ENCODE assay signal across 8 mouse cellular contexts in genomic region chr12:16893656-16894395, GRCm38 (mm10). TPM values are rescaled to one million over a fixed set of nuclear protein-coding genes. Genes with fewer than 3 reads are reported as not detected.
DNase-seq lines count a peak whose midpoint lies in the region; ATAC-seq and TF ChIP-seq lines count a peak whose summit lies in the region.

No protein-coding gene starts in this region.

- peak overlapping the region; percentile 92 for H3K27ac ChIP-seq in forebrain, postnatal 0 days (ENCODE audit: low read depth, low read length)
- peak overlapping the region; percentile 93 for H3K27ac ChIP-seq in liver, embryonic 12.5 days

- intact Hi-C loops in heart, postnatal 14 days (cut with DNase I) = loop anchor here (1.0 kb wide), 2 partner anchors 20 to 83 kb away; no protein-coding TSS in a partner anchor

- H3K4me1 ChIP-seq in forebrain, postnatal 0 days (ENCODE audit: insufficient read depth) = peaks cover 11% of the 10 kb centered on the region
- H3K4me1 ChIP-seq in liver, embryonic 12.5 days = peaks cover 42% of the 10 kb centered on the region

- TF ChIP-seq CTCF in forebrain, postnatal 0 days (IDR thresholded peaks at IDR 0.05; ENCODE audit: low read depth) = no peak

- no peaks in the 10 kb centered on the region for H3K36me3 ChIP-seq in forebrain, postnatal 0 days (ENCODE audit: insufficient read depth)
- H3K36me3 ChIP-seq in liver, embryonic 12.5 days = no peaks in the 10 kb centered on the region

- H3K4me2 ChIP-seq in forebrain, postnatal 0 days (ENCODE audit: low read depth) = peak overlapping the region; percentile 91
- peak overlapping the region; percentile 84 for H3K4me2 ChIP-seq in liver, embryonic 12.5 days

- ATAC-seq in forebrain, postnatal 0 days = no peak; the same call in 1 of the 2 replicates
- ATAC-seq in liver, embryonic 12.5 days = no peak

- H3K27me3 ChIP-seq in forebrain, postnatal 0 days (ENCODE audit: insufficient read depth, low read length) = no peaks in the 10 kb centered on the region
- 0 out of 2 replicates have a peak, but pooled peaks cover 3% of the 10 kb centered on the region for H3K27me3 ChIP-seq in liver, embryonic 12.5 days (replicated peaks)

- 4% methylated on average over 18 of the region's 18 CpGs for WGBS in forebrain, postnatal 0 days
- 5% methylated on average over 18 of the region's 18 CpGs for WGBS in liver, embryonic 12.5 days (ENCODE audit: insufficient replicate concordance)

- no peaks in the 10 kb centered on the region for H3K9me3 ChIP-seq in forebrain, postnatal 0 days (ENCODE audit: low read length)
- no peaks in the 10 kb centered on the region for H3K9me3 ChIP-seq in liver, embryonic 12.5 days (replicated peaks)

- peak; percentile 98 for DNase-seq in heart, adult 11 months
- no peak for DNase-seq in heart, postnatal 14 days
- DNase-seq in ES-CJ7 (ENCODE audit: low read depth, low spot score) = peak; percentile 18
- DNase-seq in forebrain, postnatal 0 days = peak; percentile 35
- peak; percentile 16 for DNase-seq in neural tube, embryonic 10.5 days (ENCODE audit: extremely low spot score, low spot score)
- DNase-seq in ovary, adult 18-20 months (ENCODE audit: low spot score) = no peak
- DNase-seq in adrenal gland, adult (ENCODE audit: inconsistent age in 2 of 2, low spot score in 1 of 2) = no peak

- H3K4me3 ChIP-seq in forebrain, postnatal 0 days (ENCODE audit: low read depth, low read length) = peak overlapping the region; percentile 88
- H3K4me3 ChIP-seq in liver, embryonic 12.5 days = peak overlapping the region; percentile 96

- peak overlapping the region; percentile 84 for H3K9ac ChIP-seq in forebrain, postnatal 0 days
- peak overlapping the region; percentile 98 for H3K9ac ChIP-seq in liver, embryonic 12.5 days

RNA-seq across cellular contexts. Expression of gene Rock2, which starts 0.9 kb away (rescaled TPM):
- 10 to 100 TPM; 83.6 to 87.4 TPM for total RNA-seq in heart, postnatal 14 days (2021)
- 33.5 and 43.1 TPM in 2 replicates for total RNA-seq in forebrain, postnatal 0 days (2014; rRNA removed)
- polyA plus RNA-seq in forebrain, postnatal 0 days (2015; fragmentation: Nextera tagmentation; extraction: Ambion mirVana) = 7.0 and 10.5 TPM in 2 replicates
- 14.3 and 14.4 TPM in 2 replicates for polyA plus RNA-seq in liver, embryonic 12.5 days (2016; fragmentation: Nextera tagmentation; extraction: Ambion mirVana)

Comparison
In these comparisons a context has a peak if more than half of its experiments do, and no peak if none do; other contexts are left out.
1. DNase-seq: peak in heart, adult 11 months (single experiment), ES-CJ7 (single experiment), forebrain, postnatal 0 days (single experiment) and neural tube, embryonic 10.5 days (single experiment); none in heart, postnatal 14 days (0 of 2), ovary, adult 18-20 months (single experiment) and adrenal gland, adult (0 of 2).